Mouse (Mus musculus): ENCODE results near the gene Ak9.

DNA sequence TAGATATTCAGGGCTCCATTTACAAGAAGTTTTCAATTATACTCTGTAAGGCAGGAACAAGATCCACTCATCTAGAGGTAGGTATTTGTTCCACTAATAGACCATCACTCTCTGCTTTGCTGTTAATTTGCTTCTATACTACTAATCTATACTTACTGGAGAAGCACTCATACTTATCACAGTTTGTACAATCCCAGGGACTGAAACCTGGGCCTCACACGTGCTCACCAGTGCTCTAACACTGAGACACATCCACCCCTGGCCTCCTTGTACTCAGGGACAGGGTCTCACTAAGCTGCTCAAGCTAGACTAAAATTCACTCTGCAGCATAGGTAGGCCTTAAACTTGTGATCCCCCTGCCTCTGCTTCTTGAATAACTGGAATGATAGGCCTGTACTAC is 42.6 kb upstream of the Ak9 start:
- no peak for TF ChIP-seq POLR2A (IDR thresholded peaks at IDR 0.05; ENCODE audit: extremely low read depth, insufficient read depth, low read length)
- TF ChIP-seq CTCF (IDR thresholded peaks at IDR 0.05; ENCODE audit: extremely low read depth, insufficient read depth, low read length): no peak

Data from cortical plate, adult 2 months (tissue).